Mouse (Mus musculus) lung, adult 2 months (tissue): ENCODE results near the gene Ttc23.

Source experiments
- CTCF ChIP-seq: fragments of 200-500 bp; IDR thresholded peaks from 2 replicates; pipeline ENCODE4 v1.5.1; 2011; ENCODE audit warnings: mild to moderate bottlenecking, low read length, control low read depth; ENCODE audit not compliant: insufficient read depth
- POLR2A ChIP-seq: fragments of 200-500 bp; IDR thresholded peaks from 2 replicates; pipeline ENCODE4 v1.6.1; 2011; ENCODE audit warnings: low read depth, mild to moderate bottlenecking, control low read depth, low read length, borderline replicate concordance; ENCODE audit errors: extremely low read depth

- TF ChIP-seq CTCF (peak; percentile 92), POLR2A (no peak)
Measured at GRCm38 (mm10) chr7:67630817-67631216, 16.4 kb upstream of the Ttc23 start.
